Mouse (Mus musculus) cerebellum, adult 11-12 months (tissue): ENCODE results near the gene Camta1.

ENCODE experiments used
- DNase-seq: peaks from one replicate; pipeline ENCODE4 v3.0.0; 2022

The Camta1 gene

DNA sequence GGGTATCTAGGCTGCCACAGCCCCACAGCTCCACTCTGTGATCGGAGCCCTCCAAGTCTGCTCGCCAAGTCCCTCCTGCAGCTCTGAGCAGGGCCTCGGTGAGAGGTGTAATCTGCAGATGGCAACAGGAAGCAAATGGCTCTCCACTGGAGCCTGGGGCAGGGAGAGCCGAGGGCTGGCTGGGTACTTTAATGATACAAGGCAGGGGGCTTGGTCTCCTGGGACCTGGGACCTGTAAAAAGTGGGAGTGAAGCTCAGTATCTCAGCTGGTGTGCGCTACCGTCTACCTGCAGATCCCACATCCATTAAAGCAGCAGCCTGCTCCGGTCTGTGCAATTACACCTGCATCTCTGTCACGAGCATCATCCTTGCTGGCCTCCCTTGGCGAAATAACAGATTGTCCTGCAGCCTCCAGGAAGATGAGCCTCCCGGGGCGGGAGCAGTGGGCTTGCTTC lies 555.3 kb downstream of the Camta1 start:
- peak; percentile 79 for DNase-seq

DNA sequence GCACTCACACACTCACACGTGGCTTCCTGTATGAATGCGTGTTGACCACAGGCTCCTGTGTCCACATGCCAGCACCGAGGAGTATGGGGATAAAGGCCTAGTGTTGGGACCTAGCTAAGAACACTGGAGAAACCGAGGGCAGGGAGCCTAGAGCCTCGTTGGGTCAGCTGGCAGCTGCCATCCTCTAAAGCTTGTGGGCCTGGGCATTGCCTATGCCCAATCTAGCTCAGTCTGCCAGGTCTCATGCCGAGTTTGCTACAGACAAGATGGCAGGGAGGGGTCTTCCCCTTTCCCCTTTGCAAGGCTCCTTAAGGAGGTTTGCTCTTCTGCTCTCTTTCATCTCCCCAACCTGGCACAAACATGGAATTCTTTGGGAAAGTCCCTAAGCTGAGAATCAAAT lies 555.9 kb downstream of the Camta1 start:
- DNase-seq, result no peak

DNA sequence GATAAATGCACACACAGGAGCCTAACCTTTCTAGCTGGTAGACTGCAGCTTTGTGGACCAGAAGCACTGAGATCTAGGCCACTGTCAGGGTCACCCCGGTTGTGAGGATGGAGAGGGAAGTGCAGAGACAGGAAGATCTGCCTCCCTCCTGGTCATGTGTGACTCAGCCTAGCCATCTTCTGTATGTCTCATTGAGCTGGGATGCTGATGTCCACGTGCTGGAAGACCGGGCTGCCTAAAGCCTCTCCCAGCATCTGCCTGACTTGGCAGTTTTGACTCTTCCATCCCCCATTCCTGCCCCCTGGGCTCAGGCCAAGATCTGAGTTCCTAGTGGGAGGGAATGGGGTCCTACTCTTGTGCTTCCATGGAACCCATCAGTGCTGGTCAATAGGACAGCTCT lies 557.7 kb downstream of the Camta1 start:
- no peak for DNase-seq

DNA sequence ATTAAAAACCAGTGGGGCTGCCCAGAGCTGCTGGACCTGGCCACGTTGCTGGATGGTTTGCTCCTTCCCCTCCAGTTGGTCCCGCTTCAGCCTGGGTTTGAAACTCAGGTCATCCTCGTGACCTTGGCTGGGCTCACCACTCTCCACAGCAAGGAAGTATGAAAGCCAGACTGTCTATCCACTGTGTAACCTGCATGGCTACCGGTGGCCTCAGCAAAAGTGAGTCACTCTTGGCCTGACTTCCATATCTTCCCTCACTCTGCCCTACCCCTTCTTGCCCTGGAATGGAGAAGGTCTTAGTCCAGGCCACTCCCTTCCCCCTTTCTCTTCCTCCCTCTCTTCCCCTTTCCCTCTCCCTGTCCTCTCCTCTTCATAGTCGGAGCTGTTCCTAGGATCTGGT lies 558.2 kb downstream of the Camta1 start:
- DNase-seq, result no peak

DNA sequence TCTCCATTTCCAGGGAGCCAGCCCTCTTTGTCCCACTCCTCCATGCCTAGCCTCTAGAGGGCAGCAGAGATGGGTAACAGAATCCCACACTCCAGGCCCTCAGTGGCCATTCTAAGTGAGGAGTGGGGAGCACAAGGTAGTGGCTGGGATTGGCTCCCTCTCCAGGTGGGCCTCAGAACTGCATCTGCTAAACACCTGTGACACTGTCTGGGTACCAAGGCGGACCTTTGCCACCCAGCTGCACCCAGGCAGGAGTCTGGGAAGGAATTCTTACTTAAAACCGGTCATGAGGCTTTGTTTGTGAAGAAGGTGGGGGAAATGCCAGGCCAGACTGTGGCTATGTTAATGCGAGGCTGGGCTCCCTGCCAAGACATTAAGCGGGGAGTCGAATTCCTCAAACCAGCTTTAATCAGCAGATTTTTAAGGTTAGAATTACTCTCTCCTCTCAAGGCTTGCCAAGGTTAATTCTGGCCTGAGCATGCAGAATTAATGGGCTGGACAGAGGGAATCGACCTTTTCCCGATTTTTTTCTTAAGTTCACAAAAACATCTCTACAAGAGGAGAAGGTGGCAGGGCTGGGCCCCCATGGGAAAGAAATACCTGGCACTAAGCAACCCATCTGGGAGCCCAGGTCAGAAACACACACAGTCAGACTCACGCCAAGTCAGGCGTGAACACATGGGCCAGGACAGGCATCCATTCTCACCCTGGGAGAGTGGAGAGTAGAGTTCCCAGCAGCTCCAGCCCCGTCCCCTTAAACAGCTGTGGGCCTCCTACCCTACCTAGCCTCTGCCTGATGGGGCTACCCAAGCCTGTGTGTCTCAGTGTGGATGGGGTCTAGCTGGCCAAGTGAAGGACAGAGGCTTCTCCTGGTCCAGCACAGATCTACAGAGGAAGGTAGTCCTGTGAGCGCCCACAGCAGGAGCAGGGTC lies 559.2 kb downstream of the Camta1 start:
- peak; percentile 61 for DNase-seq

DNA sequence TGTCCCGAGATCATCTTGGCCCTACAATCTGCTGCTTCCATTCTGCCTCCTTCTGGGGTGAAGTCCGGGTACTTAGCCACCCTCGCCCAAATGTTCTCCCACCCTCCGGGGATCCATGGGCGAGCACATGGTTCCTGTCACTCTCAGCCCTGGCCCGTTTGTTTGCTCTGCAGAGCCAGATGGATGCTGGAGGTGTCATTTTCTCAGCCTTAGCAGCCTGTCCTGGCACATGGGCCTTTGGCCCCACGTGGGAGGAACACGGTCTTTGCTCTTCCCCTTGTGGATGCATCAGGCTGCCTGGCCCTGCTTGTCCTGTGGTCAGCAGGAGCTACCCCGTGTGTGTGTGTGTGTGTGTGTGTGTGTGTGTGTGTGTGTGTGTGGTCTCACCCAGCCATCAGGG lies 560.3 kb downstream of the Camta1 start:
- peak; percentile 53 for DNase-seq

DNA sequence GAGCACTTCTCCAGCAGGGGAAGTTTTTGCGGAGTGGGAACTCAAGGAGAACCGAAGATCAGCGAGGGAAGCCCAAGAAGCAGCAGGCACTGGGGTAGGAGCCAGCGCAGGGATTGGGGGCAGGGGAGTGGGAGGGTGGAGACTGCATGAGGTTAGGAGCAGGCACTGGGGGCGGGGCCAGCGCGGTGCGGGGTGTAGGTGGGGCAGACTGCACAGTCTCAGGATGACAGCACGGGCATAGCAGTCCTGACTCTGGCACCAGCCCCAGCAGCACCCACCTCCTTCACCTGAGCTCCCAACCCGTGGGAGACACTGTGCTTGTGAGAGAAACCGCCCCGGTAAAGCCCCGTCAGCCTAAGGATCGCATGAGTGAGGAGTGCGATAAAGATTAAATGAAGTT lies 561.0 kb downstream of the Camta1 start:
- DNase-seq, result no peak

DNA sequence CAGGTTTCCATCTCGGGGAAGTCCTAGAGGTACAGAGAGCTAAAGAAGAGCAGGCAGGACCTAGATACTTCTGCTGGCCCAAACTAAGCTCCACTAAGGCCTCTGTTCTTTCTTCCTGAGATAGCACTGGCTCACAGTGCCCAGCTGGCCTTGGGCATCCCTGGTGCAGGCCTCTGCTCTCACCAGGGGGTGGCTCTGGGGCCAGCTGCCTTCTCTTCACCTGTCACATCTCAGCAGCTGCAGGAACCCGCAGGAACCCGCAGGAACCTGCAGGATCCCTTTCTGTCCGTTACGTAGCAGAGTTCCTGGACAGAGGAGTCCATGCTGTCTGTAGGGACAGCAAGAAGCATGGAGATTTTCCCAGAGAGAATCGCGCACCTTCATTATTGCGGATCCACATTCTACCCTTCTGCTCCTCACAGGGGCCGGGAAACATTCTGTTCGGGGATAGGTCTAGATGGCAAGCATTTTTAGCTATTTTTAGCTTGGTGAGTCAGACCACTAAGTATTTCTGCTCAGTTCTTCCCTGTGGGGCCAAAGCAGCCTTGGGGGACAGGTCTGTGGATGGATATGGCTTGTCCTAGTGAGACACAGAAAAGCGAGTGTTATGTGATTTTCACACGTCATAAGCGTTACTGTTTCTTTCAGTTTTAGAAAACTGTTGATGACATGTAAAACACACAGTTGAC lies 566.0 kb downstream of the Camta1 start:
- no peak for DNase-seq

DNA sequence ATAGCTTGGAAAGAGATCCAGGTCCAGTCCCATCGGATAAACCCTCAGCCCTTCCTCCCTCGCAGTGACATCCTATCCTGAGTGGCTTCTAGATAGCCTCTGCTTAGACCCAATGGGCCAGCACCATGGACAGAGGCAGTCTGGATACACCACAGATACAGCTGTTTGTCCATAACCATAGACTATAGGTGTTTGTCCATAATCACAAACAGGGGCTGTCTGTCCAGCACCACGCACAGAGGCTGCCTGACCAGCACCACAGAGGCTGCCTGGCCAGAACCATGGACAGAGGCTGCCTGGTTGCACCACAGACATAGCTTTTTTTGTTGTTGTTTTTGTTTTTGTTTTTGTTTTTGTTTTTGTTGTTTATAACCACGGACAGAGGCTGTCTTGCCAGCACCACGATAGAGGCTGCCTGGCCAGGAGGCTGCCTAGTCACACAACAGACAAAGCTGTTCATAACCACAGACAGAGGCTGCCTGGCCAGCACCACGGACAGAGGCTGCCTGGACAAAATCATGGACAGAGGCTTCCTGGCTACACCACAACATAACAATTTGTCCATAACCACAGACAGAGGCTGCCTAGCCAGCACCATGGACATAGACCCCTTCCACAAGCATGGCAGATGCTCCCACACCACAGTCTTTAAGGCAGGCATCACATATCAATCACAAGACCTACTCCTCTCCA lies 572.6 kb downstream of the Camta1 start:
- DNase-seq, result no peak

DNA sequence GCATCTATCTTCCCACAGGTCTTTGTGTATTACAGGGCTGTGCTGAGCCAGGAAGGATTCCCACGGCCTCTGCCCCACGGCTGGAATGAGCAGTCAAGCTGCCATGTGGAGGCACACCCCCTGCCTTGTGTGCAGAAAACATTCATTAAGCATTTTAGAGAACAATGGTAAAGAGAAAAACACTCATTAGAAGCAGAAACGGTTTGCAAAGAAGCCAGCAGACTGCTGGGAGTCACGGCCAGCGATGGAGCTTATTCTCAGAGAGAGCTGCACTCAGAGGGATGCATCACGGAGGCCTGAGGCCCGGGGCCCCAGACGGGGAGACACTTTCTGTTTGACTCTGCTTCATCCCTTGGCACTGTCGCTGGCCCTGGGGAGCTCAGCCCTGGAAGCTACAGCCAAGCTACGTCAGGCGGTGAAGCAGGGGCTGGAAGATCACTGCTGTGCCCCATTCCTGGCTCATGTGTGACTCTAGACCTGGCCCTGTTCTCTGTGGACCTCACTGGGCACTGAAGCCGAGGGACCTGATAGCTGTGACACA lies 575.7 kb downstream of the Camta1 start:
- DNase-seq, result peak; percentile 35

DNA sequence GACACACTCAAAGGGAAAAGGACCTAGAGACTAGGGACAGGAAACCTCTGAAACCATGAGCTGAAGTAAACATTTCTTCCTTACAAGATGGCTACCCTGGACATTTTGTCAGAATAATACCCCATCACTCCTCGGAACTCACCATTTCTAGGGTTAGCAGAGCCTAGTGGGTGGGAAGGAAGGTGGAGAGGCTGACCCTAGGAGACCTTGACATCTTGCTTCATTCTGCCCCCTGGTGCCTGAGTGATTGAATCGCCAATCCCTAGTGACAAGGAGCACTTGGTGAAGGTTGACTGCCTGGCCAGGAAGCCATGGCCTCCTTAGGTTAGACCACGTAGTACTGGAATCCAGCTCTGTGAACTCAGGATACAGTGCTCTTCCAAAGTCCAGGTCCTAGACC lies 576.2 kb downstream of the Camta1 start:
- DNase-seq, result no peak

DNA sequence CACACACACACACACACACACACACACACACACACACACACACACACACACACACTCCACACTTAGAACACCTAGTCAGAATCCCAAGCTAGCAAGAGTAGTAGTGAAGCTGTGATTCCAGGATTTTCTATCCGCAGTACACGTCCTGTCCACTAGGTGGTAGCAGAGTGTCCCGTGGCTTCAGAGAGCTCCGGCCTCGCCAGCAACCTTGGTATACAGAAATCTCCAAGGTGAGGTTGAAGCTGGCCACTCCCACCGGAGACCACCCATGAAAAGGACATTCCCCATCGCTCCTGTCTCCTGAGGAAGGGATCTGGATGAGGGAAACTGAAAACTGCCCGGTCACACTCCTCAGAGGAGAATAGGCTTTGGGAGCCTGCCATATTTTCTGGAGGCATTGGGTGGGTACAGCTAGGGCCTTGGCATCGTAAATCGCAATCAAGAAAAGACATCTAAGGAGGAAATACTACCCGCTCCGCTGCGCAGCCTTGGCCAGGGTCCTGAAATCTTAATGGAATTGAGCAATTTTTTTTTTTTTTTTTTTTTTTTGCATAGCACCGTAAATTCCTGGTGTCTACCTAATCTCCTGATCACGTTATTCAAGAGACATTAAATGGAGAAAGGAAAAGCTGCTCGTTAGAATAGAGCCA lies 578.5 kb downstream of the Camta1 start:
- peak; percentile 70 for DNase-seq

DNA sequence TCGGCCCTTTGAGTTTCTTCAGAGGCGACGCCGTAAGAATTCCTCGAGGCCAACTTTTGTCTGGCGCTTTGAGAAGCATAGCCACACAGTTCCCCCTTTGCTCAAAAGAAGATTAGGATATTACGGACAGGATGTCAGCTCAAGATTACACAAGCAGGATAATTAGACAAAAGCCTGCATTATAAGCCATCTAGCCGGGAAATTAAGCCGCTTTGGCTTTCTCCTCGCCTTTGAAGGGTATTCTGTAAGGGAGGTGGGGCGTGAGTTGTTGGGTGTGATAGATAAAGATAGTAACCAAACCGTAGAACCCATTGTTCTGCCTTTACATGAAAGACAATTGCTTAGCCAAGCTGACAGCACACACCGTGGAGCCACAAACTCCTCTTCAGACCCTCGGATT lies 579.6 kb downstream of the Camta1 start:
- no peak for DNase-seq

DNA sequence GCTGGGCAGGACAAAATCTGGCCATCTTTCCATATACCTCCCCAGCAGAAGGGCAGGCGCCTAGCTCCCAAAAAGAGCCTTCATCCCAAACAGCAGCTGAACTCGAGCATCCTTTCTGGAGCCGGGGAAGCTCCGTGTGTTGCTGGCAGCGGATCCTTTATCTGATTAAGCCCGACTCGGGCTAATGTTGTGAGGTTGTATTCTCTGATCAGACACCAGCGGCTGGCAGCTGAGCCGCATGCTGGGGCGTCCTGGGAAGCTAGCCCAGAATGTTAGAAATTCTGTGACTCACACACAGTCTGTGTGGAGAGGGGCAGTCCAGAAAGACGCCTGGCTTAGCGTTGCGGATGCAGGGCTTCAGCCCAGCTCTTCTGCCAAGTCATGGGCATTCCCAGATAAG lies 586.4 kb downstream of the Camta1 start:
- DNase-seq, result peak; percentile 49

DNA sequence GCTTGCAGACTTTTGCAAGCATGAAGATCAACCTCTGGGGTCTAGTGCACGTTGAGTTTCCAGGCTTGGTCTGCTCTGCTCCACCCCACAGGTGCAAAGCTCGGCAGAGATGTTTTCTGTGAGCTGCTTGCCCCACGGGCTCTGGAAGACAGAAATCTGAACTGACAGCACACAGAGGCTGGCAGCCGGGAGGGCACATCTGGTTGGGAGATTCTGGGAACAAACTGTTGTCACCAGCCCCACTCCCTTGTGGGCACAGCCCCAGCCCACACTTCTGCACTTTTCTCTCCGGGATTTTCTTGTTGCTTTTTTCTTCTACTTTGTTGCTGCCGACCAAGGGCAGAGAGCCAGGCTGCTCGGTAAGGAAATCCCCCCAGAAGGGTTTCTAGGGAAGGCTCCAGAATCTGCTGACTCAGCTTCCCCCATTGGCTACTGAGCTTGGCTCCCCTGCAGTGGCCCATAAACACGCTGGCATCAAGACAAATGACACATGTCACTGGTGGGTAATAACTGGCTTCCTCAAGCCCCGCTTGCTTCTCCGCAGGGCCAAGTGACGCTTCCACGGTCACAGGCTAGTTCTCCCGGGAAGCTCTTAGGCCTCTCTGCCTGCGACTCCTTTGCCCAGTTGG lies 597.8 kb downstream of the Camta1 start:
- DNase-seq, result no peak

DNA sequence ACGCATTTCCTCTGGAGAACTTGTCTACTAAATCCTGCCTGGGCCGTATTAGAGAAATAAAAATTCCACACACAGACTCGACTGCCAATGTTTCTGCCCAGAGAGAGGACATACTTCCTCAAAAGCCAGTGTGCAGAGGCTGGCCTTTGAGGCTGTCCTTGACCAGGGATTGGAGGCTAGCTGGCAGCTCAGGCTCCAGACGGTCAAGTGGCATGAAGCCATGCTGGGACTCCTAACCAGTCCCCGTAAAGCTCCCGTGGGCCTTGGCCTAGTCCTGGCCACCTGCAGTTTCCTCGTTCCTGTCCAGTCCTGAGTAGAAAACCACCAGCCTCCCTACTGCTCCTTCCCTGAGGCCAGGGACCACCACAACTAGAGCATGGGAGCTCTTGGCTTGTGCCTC lies 598.6 kb downstream of the Camta1 start:
- DNase-seq, result no peak

DNA sequence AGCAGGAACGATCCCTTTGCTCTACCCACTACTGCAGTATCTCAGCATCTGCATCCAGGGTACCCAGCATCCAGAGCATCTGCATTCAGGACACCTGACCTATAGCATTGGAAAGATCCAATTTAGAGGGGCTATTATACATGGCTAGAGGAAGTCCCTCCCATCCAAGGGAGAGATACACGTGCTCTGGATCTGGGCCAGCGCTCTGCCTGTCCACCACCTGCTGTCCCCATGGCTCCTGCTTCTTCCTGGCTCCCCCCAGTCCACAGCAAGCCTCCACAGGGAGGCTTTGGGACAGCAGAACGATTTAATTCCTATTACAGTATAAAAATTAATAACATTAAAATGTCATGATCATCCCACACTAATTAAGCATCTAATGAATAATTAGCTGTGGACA lies 605.1 kb downstream of the Camta1 start:
- no peak for DNase-seq

DNA sequence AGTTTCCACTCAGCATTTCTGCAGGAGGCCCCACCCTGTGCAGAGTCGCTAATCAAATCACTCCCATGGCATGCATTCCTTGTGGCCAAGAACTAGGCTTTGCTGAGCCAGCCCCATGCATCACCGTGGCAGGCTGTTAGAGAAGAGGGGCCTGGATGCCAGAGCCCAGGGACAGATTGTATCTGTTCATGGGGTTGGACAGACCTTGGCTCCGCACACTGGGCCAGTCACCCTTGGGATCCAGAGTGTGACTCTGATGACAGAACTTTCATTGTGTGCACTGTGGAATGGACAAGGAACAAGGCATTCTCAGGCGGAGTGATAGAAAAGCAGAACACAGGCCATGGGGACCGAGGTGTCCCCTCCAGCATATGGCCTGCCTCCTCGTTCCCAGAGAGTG lies 610.9 kb downstream of the Camta1 start:
- no peak for DNase-seq

DNA sequence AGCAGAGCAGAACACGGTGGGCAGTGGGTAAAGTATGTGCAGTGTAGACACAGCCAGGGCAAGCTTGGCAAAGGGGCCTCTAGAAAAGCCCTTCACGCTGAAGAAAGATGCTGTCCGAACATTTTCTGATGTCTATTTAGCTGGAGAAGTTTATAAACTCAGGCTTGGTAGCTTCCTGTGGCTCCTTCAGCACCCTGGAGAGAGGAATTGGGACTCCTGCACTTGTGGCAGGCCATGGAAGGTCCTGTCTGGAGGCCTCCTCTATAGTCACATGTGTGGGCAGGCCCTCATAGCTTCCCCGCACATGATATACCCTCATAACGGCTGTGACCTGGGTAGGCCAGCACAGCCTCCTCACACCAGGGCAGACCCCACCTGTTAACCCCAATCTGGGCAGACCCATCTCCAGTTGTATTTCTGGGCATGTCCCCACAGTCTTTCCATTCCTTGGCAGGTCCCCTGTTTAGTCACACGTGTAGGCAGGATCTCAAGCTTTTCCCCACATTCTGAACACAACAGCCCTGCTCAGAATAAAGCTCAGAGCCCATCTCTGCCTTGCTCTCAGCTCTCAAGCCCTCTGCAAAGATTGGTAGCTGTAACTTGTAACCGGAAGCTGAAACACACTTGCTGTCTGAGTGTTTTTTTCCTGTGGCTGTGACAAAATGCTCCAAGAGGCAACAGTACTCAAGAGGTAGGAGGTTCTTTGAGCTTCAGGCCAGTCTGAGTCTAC lies 616.4 kb downstream of the Camta1 start:
- DNase-seq, result no peak

DNA sequence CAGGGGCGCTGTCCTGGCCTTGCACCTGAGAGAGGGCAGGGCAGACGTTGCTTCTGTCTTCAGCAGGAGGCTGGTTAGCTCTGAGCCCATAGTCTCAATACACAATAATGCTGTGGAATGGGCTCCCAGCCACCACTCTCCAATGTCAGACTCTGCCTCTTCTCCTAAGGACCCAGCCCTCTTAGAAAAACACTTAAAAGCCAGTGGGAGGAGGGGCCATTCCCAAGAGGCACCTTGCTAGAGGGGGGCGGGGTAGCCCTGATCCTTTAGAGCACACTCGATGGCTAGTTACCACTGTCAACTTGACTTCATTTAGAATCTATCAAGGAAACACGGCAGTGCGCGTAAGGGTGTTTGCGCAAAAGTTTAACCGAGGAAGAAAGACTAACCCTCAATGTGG lies 618.2 kb downstream of the Camta1 start:
- DNase-seq, result no peak

DNA sequence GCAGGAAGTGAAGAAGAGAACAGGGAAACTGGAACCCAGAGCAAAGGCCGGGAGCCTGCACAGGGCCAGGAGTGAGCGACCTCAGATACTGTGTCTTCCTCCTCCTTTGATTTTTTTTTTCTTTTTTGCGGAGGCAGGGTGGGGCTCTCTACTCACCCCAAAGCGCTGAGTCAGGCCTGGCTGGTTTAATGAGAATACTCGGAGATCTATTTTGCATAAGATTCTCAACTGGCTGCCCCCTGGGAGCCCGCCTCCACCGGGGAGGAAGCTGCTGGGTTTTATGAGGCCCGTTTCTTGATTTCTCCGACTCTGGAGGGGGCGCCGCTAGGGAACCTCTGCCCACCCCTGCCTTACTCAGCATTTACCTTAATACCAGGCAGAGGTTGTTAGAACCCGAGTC lies 618.9 kb downstream of the Camta1 start:
- DNase-seq, result no peak

DNA sequence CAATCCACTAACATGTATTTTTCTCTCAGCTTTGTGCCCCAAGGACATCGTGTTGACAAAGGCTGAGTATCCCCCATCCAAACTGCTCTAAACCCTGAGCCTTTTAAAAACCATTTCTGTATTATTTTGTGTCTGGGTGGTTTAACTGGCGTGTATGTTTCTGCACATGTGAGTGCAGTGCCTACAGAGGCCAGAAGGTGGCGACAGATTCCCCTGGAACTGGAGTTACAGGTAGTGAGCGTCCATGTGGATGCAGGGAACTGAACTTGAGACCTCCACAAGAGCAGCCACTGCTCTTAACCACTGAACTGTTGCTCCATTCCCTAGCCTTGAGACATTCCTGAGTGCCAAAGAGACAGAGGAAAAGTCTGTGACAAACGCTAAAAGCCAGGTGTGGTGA lies 621.2 kb downstream of the Camta1 start:
- no peak for DNase-seq
